Comparison of ENCODE assay signal across 13 mouse cellular contexts in the genomic region with DNA sequence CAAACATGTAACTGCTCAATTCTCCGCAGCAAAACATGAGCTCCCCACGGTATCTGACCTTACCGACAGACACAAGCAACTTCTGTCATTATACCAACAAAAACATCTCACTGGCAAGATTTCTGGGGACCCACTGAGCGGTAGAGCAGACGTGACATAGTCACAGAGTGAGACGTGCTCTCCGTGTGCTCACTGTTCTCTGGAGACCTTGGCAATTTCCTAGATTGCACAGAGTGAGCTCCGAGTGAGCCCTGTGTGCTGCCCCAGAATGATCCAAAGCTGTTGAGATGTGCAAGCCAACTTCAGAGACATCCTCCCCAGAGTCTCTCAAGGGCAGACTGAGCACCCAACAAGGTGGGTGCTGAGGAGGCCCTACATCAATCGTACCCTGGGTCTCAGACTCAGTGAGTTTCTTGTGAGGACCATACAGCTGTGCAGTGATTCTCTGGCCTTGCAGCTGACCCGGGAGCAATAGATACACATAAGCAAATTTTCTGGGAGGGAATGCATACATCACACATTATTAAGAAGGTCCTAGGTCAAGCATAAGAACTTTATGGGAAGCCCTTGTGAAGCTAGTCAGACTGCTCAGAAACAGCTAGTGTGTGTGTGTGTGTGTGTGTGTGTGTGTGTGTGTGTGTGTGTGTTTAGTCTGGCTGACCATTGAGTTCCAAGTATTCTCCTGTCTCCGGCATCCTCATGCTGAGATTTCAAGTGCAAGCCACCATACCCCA.
"Had no signal": no experiment of that assay in that cellular context is flagged by ENCODE, and none has a peak within 500 bp of the region (broad histone marks: within the 10 kb centered on the region; RNA-seq: fewer than 3 reads in every experiment).

No protein-coding gene starts in this region.

- H3K27ac ChIP-seq: layer of hippocampus, adult 2 months; limb, embryonic 13.5 days; liver, embryonic 14.5 days; midbrain, embryonic 12.5 days; neural tube, embryonic 15.5 days; stomach, postnatal 0 days had no signal

- H3K4me2 ChIP-seq: limb, embryonic 13.5 days; midbrain, embryonic 12.5 days; neural tube, embryonic 15.5 days had no signal

- H3K9ac ChIP-seq: limb, embryonic 13.5 days; liver, embryonic 14.5 days; midbrain, embryonic 12.5 days; neural tube, embryonic 15.5 days had no signal

- ATAC-seq: intestine, postnatal 0 days had no signal

- H3K36me3 ChIP-seq: limb, embryonic 13.5 days; midbrain, embryonic 12.5 days; neural tube, embryonic 15.5 days had no signal

- H3K9me3 ChIP-seq: limb, embryonic 13.5 days; midbrain, embryonic 12.5 days; neural tube, embryonic 15.5 days had no signal

- H3K4me3 ChIP-seq: layer of hippocampus, adult 2 months; limb, embryonic 13.5 days; midbrain, embryonic 12.5 days; myocyte; neural tube, embryonic 15.5 days had no signal

- DNase-seq: kidney, adult 9 months; kidney, postnatal 10 days; kidney, postnatal 4 days; lung, postnatal 14 days; thymus, postnatal 4 days had no signal

- H3K27me3 ChIP-seq: limb, embryonic 13.5 days; midbrain, embryonic 12.5 days; neural tube, embryonic 15.5 days had no signal
